Mouse (Mus musculus) megakaryocyte-erythroid progenitor cell, adult 5-6 weeks (primary cell): ENCODE data around the gene Sv2b. TPM values are rescaled to one million over a fixed set of nuclear protein-coding genes. Genes with fewer than 3 reads are reported as not detected.
A peak's percentile ranks its signal among the peaks of the same experiment; 100 is the strongest.
"Not testable (repeated sequence)": the region's sequence is repeated elsewhere in the genome, so short reads cannot be mapped to it uniquely, and the experiment has no call there.

ENCODE experiments used
- ATAC-seq: replicated peaks from 2 replicates; pipeline ENCODE4 v1.8.0; 2016; ENCODE audit warnings: mild to moderate bottlenecking, inconsistent platforms; ENCODE audit not compliant: severe bottlenecking, poor library complexity, low FRiP score, low TSS enrichment
- total RNA-seq, 2 experiments: library from RNA; stranded (forward) in 1 of 2; stranded (reverse) in 1 of 2; fragments of 200-1000, 215-1000 nt in 1 of 2; fragments of >200 nt in 1 of 2; fragmentation: Nextera tagmentation in 1 of 2; gene quantifications; 2 replicates each; pipeline ENCODE4 v1.2.3; 2014 to 2017

Sv2b gene
- total RNA-seq, 2 experiments from 2014 or later: not detected

DNA sequence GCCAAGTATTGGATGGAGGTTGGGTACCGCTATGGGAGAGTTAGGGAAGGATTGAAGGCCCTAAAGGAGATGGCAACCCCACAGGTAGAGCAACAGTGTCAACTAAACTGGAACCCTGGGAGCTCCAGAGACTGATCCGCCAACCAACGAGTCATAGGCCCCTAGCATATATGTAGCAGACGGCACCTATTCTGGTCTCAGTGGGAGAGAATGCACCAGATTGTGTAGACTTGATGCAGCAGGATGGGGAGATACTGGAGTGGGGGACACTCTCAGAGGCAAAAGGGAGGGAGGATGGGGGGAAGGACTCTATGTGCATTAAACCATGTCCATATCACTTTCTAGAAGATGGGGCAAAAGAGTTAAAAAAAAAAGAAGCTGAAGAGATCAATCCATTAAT lies 84.9 kb downstream of the Sv2b start:
- no peak for ATAC-seq

DNA sequence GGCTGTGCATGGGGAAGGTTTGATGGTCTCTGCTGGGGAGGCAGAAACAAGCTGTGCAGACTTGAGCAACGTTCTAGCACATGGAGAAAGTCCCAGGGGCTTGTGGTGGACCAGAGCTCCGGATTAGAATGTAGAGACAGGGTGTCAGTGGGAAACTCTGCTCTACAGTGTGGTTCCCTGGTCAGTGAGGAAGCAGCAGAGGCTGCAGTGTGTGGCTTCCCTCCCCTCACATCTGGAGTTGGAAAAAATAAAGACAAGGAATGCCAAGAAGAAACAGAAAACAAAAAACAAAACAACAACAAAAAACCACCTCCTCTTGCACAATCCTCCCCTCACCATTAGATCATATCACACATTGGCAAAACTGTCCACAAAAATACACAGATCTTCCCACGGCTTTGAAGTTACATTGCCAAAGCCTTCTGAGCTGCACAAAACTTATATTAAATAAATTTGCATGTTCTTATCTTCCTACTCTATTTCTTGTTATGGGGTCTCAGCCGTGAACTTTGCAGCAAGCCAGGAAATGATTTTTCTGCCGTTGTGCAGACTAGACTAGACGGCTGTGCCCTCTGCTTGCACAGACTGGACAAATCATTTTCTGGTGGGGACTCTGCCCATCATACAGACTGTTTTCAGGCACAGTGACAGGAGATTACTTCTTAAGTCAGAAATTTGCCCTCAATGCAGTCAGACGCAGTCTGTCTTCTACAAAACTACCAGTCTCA lies 86.2 kb downstream of the Sv2b start:
- no peak for ATAC-seq

DNA sequence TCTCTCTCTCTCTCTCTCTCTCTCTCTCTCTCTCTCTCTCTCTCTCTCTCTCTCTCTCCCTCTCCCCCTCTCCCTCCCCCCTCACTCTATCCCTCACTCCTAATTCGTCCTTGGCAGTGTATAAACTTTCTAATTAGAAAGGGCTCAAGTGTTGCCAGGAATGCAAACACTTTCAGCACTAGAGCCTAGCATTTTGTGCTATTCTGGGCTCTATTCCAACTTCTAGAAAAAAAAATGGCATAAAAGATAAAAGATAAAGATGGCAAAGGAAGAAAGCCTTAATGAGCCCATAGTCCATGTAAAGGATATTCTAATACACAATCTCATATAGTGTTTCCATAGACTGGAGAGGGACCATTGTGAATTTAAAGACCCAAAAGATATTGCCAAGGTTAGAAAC lies 88.3 kb downstream of the Sv2b start:
- no peak for ATAC-seq

DNA sequence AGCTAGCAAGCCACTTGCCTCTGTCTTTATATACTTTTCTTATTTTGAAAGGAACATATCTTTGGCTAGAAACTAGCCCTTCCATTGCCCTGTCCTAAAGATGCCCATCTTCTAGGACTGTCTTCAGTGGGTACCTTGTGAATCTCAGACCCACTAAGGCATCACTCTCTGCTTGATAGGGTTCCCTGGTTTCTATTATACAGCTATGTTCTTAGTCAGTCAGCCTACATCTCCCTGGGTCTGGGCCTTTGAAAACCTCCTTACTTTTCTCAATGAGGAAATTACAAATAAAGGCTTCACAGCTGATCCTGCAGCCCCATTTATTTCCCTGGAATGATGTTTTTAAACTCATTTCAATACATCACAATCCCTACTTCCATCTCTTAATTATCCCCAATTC lies 88.8 kb downstream of the Sv2b start:
- no peak for ATAC-seq

DNA sequence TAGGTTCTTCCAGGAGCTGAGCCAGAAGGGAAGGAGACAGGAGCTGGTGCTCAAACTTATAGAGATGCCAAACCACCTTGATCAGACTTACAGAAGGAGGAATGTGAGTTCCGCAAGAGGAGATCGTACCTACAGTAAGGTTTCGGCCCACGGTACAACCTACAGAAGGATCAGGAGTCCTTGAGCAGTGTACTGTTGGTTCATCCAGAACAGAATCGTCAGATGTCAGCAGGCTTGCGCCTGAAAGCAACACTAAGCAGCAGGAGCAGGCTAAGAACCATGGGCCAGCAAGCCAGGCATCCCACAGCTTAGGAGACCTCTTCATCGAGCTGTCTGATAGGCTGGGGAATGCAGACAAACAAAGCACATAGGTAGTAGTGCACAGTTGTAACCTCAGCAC lies 92.9 kb downstream of the Sv2b start:
- ATAC-seq: no peak

DNA sequence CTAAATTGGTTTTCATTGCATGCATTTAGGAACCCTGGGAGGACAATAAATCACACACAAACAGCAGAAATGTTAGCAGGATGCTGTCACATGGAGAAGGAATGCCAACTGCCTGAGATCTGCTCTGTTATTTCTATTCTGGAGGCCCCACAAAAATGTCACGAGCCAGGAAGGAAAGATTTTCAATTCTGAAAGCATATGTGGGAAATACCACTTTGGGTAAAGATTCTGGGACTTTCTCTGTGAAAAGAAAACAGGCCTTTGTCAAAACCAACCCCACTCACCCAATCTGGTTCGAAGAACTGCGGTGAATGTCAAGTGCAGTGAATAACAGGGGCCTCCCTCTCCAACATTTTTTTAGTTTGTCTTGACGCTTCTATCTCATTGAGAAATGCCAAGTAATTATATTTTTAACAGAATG lies 99.8 kb downstream of the Sv2b start:
- no peak for ATAC-seq

DNA sequence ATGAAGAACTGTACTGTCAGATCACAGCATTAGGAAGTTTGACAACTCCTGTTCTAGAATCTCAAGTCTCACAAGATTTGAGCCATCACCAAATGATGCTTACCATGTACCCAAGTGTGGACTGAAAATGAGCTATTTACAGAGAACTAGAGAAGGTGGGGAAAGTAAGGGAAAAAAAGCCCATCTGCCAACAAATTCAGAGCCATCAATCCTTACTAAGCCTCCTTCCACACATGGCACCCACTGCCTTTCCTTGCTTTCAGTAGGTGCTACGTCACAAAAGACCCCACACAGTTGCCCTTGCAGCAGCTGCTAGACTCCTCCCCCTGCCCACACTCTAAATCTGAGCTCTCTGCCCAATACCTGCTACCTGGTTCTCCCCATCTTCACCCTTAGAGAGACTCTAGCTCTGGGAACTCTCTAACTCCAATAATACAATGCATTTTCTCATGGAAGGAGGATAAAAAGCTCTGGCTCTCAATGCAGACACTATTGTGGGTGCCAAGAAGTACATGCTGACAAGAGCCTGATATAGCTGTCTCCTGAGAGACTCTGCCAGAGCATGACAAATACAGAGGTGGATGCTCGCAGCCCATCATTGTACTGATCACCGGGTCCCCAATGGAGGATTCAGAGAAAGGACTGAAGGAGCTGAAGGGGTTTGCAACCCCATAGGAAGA lies 101.0 kb downstream of the Sv2b start:
- ATAC-seq: no peak

DNA sequence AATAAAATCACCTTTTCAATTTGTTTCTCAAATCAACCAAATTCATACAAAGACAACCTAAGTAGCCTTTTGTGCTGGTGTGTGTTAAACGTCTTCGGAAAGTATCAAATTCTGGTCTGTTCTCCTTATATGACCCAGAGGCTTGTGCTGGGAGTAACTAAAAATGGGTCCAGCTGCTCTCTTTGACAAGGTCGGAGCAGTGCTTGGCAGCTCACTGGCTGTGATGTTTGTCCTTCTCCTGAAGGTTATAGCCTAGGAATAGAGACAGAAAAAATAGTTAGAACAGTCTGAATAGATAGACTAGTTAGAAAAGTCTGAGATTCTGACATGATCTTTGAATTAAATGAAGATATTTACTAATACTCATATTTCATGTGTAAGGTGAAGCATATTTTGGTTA lies 102.4 kb downstream of the Sv2b start:
- ATAC-seq: no peak

DNA sequence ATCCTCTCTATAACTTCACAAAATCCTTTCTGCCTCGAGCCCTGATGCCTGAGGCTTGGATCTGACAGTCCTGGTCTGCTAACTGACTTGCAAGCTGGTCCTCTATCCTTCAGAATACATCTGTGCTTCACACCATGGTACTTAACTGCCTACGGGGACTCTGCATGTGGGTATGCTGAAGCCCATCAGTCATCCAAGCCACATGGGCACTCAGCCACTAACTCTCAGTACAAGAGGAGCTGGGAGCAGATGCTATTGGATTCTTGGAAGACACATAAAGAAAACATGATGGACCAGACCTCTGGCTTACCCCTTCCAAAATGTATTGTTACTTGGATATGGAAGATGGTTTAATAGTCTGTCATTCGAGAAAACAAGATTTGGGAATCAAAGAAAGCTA lies 103.7 kb downstream of the Sv2b start:
- ATAC-seq: no peak

DNA sequence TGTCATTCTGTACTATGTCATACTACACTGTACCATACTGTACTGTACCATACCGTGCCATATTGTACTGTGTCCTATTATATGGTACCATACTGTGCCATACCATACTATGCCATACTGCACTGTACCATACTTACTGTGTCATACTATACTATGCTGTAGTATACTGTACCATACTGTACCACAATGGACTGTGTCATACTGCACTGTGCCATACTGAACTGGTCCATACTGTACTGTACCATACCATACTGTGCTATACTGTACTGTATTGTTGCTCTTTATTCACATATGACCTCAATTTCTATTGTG lies 114.2 kb downstream of the Sv2b start:
- ATAC-seq: not testable (repeated sequence)

DNA sequence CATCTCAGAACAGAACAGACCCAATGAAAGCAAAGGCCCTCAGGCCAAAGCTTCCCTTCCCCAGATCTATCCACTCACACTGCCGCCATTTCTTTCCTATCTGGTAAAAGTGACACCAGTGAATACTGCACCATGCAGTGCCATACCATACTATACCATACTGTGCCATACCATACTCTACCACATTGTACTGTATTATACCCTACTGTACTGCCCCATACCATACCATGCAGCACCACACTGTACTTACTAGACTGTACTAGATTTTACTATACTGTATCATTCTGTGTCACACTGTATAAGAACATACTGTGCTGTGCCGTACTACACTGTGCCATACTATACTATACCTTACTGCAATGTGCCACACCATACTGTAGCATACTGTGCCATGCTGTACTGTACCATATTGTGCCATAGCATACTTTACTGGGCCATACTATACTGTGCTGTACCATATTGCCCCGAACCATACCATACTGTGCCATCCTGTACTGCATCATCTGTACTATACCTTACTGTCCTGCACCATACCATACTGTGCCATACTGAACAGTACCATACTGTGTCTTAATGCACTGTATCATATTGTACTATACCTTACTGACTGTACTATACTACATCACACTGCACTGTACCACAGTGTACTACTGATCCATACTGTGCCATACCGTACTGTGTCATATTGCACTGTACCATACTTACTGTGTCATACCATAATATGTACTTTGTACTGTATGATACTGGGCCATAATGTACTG lies 114.7 kb downstream of the Sv2b start:
- no peak for ATAC-seq

DNA sequence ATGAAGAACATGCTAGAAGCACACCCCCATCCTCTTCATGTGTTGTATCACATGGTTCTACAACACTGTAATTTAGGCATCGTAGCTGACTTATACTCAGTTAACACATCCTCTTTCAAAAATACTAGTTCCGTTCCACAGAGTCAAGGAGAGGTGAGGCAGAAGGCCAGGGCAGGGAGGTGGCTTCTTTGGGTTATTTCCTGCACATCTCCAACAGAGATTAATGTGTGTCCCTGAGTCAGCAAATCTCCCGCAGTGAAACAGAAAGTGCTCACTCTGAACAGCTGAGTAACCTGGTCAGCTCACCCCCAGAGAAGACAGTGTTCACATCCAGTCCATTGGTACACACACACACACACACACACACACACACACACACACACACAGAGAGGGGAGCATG lies 118.9 kb downstream of the Sv2b start:
- no peak for ATAC-seq

DNA sequence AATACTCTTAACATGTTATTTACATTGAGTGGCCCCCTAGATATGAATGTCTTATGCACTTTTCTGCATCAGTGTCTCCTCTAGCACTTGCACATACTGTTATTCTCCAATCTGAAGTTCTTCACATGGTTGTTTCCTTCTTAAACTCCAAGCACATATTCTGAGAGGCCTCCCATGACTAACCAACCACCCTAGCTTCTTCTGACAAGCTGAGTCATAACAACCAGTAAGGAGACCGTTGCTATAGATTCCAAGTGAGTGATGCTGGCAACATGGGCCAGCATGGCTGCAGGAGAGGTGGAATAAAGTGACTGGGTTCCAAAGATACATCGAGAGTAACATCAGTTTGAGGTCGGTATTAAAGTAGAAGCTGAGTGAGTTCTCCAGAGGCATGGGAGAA lies 134.0 kb downstream of the Sv2b start:
- ATAC-seq: no peak

DNA sequence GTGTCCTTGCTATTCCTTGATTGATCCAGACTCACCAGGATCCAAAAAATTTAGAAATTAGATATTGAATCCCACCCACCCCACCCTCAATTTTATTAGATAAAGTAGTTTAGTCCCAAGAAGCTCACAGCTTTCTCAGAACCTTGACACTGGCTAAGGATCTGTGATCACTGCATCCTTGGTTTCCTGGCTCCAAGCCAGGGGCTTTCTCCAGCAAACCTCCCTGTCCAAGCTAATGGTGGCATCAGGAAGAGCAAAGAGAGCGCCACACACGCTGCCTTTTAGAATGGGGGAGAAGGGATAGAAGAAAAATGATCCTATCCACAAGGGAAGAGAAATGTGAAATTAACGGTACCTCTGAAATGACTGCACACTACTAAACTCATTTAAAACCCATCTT lies 141.6 kb downstream of the Sv2b start:
- ATAC-seq: no peak

DNA sequence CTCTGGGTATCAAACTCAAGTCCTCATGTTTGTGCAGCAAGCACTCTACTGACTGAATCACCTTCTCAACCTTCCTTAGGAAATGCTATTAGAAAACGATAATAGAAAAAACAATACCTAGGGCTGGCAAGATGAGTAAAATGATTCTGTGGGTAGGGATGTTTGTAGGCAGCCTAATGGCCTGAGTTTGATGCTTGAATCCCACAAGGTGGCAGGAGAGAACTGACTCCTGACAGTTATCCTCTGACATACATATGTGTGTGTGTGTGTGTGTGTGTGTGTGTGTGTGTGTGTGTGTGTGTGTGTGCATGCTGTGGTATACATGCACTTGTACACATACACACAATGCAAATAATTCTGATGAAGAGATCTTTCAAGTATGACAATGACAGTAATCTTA lies 161.9 kb downstream of the Sv2b start:
- no peak for ATAC-seq

DNA sequence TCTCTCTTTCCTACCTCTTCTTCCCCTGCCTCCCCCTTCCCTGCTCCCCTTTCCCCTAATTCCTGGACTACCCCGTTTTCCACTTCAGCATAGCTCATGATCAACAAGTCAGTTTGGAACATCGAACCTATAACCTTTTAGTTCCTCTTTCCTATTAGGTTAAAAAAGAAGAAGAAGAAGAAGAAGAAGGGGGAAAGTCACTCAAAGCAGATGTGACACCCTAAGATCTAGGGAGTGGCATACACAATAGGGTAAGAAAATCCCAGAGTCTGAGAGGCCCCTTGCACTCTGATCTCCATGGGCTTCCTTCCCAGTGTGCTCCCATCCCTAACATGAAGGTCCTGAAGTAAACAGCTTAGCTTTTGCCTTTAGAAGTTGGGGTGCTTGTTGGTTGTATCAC lies 166.3 kb downstream of the Sv2b start:
- no peak for ATAC-seq

DNA sequence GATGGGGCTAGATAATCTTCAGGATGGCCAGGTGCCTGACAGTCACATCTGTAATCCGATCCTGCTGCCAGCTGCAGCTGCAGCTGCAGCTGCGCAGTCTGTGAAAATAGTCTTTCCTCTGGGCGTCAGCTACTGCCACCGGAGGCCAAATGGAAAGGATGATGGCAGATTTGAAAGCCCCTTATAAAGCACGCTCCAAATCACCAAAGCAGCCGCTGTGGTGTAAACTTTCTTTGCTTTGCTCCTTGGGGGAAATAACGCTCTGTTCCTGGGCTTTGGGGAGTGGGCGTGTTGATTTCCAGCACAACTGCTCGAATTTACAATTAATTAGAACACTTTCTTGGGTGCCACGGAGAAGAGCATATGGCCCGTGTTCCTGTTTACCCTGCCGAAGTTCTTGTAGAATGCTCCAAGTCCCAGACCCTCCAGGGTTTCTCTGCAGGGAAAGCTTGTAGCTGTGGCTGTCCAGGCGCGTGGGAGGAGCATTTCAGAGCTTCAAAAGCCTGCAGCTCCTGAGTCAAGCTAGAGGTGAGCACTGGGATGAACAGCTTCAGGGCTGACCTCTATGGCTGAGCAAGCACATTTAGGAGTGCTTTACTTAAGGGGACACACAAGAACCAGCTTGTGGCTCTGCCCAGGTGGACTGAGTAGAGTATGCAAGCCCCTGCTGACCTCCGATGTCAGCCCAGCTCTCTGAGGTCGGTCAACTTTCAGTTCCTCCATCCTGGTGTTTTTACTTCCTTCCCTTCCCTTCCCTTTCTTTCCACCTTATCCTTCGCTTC lies 167.0 kb downstream of the Sv2b start:
- no peak for ATAC-seq

DNA sequence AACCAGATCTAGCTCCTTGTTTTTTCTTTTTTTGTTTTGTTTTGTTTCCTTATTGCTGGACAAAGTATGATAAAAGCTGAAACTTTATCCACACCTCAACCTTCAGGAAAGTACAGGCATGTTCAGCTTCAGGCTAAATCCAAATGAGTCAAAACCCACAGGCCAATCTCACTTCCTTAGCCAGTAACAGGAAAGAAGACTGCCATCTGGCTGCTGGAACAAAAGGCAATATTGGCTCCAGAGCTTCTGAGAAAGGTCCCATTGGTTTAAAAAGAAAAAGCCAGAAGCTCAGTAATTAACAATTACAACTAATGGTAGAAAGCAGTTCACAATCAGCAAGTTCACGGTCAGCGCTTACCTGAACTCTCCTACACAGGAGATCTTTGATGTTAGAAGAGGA lies 169.8 kb downstream of the Sv2b start:
- no peak for ATAC-seq

DNA sequence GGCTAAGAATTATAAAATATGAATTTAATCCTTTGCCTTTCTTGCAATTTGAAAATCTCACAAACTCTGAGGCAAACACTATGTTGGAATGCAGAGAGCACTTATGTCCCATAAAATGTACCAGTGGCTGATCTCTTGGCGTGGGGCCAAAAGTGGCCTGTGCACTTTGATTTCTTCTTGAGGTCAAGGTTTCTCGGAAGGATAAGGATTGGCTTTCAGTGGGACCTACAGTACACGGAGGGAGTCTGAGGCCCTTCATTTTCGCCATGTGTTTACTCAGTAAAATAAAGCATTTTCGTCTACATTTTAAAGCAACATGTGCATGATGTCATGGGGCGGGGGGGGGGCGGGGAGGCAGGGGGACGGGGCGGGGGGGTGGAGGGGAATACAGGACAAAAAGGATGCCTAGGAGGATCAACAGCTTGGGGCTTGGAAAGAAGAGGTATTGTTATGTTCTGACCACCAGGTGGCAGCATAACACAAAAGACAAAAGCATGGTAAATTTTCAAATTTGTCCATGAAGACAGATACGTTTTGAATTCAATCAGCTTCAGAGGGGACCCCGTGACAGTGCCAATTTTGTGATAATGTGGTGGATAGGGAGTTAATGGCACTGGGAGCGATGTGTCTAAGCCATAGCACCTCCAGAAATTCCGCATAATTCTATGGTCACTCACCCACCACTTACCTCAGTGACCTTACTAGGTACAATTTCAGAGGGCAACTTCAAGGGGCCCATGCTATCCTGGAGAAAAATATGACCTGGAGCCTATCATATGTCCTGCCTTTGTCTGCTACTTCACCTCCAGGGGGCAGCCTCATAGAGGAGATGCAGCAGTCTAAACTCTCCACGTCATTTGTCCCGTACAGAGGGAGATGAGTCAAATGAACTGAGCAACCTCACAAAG lies 174.1 kb downstream of the Sv2b start:
- ATAC-seq: peak; percentile 57
